Mouse (Mus musculus) small intestine, adult 2 months (tissue): ENCODE measurements at regions not wholly inside any gene's neighbourhood (a gene's known extent, or its start where the extent isn't known, plus 50 kb on each side); places are given as distances from the start of the nearest gene placed in this dataset.

Experiments used
- H3K27ac ChIP-seq: fragments of 200-500 bp; 2 replicates; pipeline ENCODE4 v1.5.1; 2012; ENCODE audit warnings: low read depth, low read length, control low read depth, inconsistent platforms; ENCODE audit not compliant: insufficient read depth
- H3K27me3 ChIP-seq: fragments of 200-500 bp; 2 replicates; pipeline ENCODE4 v1.6.1; 2012; ENCODE audit warnings: mild to moderate bottlenecking, moderate library complexity, low read length, inconsistent platforms; ENCODE audit not compliant: control insufficient read depth, insufficient read depth
- H3K36me3 ChIP-seq: fragments of 200-500 bp; 2 replicates; pipeline ENCODE4 v1.6.1; 2012; ENCODE audit warnings: mild to moderate bottlenecking, low read length, control low read depth, inconsistent platforms; ENCODE audit not compliant: control insufficient read depth, insufficient read depth
- H3K4me1 ChIP-seq: fragments of 200-500 bp; 2 replicates; pipeline ENCODE4 v1.6.1; 2012; ENCODE audit warnings: low read length, inconsistent platforms, mixed read lengths; ENCODE audit not compliant: control insufficient read depth, insufficient read depth, insufficient read length
- H3K4me3 ChIP-seq: fragments of 200-500 bp; 2 replicates; pipeline ENCODE4 v1.5.1; 2012; ENCODE audit warnings: low read depth, mild to moderate bottlenecking, control low read depth, inconsistent platforms, low read length, moderate library complexity
- CTCF ChIP-seq: fragments of 200-500 bp; IDR thresholded peaks from 2 replicates; pipeline ENCODE4 v1.5.1; 2012; ENCODE audit warnings: low read depth, mild to moderate bottlenecking, control low read depth, inconsistent platforms, low read length, moderate library complexity, mixed read lengths; ENCODE audit not compliant: insufficient replicate concordance, insufficient read length; ENCODE audit errors: extremely low read depth
- POLR2A ChIP-seq: fragments of 200-500 bp; IDR thresholded peaks from 2 replicates; pipeline ENCODE4 v1.6.1; 2012; ENCODE audit warnings: low read depth, mild to moderate bottlenecking, control low read depth, inconsistent platforms, low read length, moderate library complexity
- WGBS: fragments of 180-500 bp; shearing (Covaris S2); methylation state at CpG from one replicate; pipeline ENCODE4 v1.1.7; 2018; 5-methylcytosine and 5-hydroxymethylcytosine counted together

GRCm38 (mm10) chr8:92302694-92303093 lies 54.7 kb upstream of the Irx5 start:
- Histone ChIP-seq H3K4me3 (no peak overlapping the region), H3K36me3 (no peaks in the 10 kb centered on the region), H3K27ac (no peak overlapping the region), H3K27me3 (no peaks in the 10 kb centered on the region; the same call in 1 of the 2 replicates), H3K4me1 (no peaks in the 10 kb centered on the region)
- no peak for TF ChIP-seq POLR2A
- TF ChIP-seq CTCF = no peak
- WGBS = 52% methylated on average over 7 of the region's 7 CpGs

DNA sequence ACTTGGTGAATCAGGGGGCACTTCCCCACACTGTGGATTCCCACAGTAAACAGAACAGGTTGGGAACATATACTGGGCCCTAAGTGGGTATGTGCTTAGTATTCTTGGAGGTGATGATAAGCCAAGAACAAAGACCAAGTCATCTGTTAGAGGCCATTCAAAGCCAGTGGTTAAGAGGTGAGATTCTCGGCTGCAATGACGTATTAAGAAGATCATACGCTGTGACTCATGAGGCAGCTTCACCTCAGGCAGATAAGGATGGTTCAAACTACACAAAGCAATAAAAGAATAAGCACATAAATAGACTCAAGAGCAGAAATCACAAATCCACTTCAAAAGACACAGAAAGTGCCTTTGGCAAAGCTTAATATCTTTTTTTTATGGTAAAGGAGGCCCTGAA lies 56.4 kb upstream of the Irx5 start:
- Histone ChIP-seq H3K4me3 (no peak overlapping the region), H3K27me3 (no peaks in the 10 kb centered on the region; the same call in 1 of the 2 replicates)
- WGBS = 45% methylated on average over 3 of the region's 3 CpGs

DNA sequence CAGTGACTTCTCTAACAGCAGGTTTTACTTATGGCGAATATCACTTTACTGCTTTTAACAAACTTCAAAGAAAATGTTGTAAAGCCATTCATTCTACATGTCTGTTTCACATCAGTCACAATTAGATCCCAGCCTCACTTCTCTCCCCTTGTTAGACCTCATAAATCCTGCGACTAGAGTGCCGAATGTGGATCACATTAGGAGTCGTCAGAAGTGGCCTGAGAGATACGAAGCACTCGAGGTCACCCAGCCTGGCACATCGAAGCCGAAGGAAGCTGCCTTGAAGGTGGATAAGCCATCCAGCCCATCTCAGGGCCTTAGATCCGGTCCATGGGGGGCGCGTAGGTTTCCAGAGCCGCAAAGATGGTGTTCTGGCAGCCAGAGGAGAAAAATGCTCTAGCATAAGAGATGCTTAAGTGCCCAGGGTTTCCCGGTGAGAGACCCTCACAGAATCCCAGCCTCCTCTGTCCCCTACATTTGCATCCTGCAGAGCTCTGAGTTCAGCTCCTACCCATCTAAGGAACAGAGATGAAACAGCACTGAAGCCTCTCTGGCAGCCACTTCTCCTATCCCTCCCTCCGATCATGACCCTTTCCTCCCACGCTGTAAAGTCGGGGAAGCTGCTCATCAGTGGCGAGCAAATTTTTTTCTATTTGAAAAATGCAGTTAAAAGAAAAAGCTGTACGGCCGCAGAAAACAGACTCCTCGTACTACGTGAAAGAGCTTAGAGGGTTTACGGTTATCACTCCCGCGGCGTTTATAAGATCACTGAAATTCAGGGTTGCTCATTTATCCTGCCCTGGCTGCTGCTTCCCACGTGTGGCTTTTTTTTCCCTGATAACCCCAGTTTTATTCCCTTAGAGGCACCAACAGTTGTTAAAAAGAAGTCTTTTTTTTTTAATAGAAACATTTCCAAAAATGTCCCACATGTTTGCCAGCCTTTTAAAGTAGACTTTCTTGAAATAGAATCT lies 70.3 kb upstream of the Irx5 start:
- Histone ChIP-seq H3K4me1 (no peaks in the 10 kb centered on the region), H3K4me3 (no peak overlapping the region), H3K36me3 (no peaks in the 10 kb centered on the region), H3K27me3 (no peaks in the 10 kb centered on the region), H3K27ac (no peak overlapping the region)
- WGBS = 75% methylated on average over 26 of the region's 26 CpGs
- TF ChIP-seq CTCF (no peak), POLR2A (no peak)

More for the DNA sequence above, 56.4 kb upstream of the Irx5 start:
- Histone ChIP-seq H3K27ac (no peak overlapping the region), H3K36me3 (no peaks in the 10 kb centered on the region), H3K4me1 (no peaks in the 10 kb centered on the region)
- TF ChIP-seq POLR2A (no peak), CTCF (no peak)

DNA sequence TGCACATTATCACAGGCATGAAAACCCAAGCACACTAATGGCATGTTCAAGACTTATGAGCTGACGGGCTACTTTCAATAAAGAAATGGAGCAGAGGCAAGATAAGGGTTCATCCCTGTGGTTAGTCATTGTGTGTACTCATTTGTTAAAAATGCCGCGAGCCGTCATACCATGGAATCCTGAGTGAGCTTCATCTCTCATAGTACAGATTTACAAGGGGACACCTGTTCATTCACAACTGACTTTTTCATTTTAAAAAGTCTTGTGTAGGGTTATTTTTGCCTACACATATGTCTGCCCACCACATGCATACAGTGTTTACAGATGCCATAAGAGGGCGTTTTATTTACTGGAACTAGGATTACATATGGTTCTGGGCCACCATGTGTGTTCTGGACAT lies 81.7 kb upstream of the Irx5 start:
- Histone ChIP-seq H3K27ac (no peak overlapping the region), H3K27me3 (no peaks in the 10 kb centered on the region), H3K4me3 (no peak overlapping the region), H3K4me1 (no peaks in the 10 kb centered on the region), H3K36me3 (no peaks in the 10 kb centered on the region)
- 82% methylated on average over 5 of the region's 5 CpGs for WGBS
- TF ChIP-seq POLR2A (no peak), CTCF (no peak)

DNA sequence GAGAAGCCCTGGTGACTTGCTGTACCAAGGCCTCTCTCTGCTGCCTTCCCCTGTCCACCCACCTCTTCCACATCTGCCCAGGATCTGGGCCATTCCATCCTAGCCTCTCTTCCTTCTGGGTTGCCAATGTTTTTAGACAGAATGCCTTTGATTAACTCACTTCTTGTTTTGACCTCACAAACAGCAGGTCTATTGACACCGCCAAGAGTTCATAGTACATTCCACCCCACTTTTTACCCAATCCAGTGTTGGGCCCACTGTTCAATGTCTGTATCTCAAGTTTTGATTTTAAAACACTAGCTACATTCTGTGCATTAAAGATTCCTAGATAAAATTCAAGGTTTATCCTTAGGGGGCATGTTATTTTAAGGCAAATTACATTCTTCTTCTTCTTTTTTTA lies 84.7 kb upstream of the Irx5 start:
- Histone ChIP-seq H3K4me3 (no peak overlapping the region), H3K27me3 (no peaks in the 10 kb centered on the region), H3K27ac (no peak overlapping the region), H3K36me3 (no peaks in the 10 kb centered on the region), H3K4me1 (no peaks in the 10 kb centered on the region)
- TF ChIP-seq CTCF = no peak
- TF ChIP-seq POLR2A = no peak
- WGBS = 78% methylated on average over 1 of the region's 1 CpGs

GRCm38 (mm10) chr8:92272073-92272472 lies 85.4 kb upstream of the Irx5 start:
- no peak for TF ChIP-seq CTCF
- TF ChIP-seq POLR2A = no peak
- no peaks in the 10 kb centered on the region for H3K36me3 ChIP-seq
- H3K4me3 ChIP-seq = no peak overlapping the region
- H3K4me1 ChIP-seq = no peaks in the 10 kb centered on the region
- H3K27ac ChIP-seq = no peak overlapping the region
- 71% methylated on average over 5 of the region's 5 CpGs for WGBS
- H3K27me3 ChIP-seq = no peaks in the 10 kb centered on the region

- Histone ChIP-seq H3K4me1 (no peaks in the 10 kb centered on the region), H3K27ac (no peak overlapping the region), H3K4me3 (no peak overlapping the region), H3K27me3 (0 out of 2 replicates have a peak, but pooled peaks cover 2% of the 10 kb centered on the region), H3K36me3 (no peaks in the 10 kb centered on the region)
- TF ChIP-seq POLR2A = no peak
- TF ChIP-seq CTCF = no peak
Observed at GRCm38 (mm10) chr8:92270636-92271035, 86.8 kb upstream of the Irx5 start.
